Mouse (Mus musculus): ENCODE measurements around the gene Tmem63b. TPM values are rescaled to one million over a fixed set of nuclear protein-coding genes. Genes with fewer than 3 reads are reported as not detected.

Tmem63b gene
- polyA plus RNA-seq, 1 experiment from 2014 or later: 52.7 TPM

Other genes starting within 250 kb of the Tmem63b start
- gene Spats1, start 211.5 kb downstream of the Tmem63b start, polyA plus RNA-seq (2015; fragmentation: Nextera tagmentation; extraction: Ambion mirVana): 0.96 and 1.2 TPM in 2 replicates
- 18.6 and 19.9 TPM in 2 replicates for gene Aars2, start 180.1 kb downstream of the Tmem63b start, polyA plus RNA-seq (2015; fragmentation: Nextera tagmentation; extraction: Ambion mirVana)
- gene Tcte1, start 163.5 kb downstream of the Tmem63b start, polyA plus RNA-seq (2015; fragmentation: Nextera tagmentation; extraction: Ambion mirVana): 1.7 and 2.7 TPM in 2 replicates
- gene Tmem151b, start 137.2 kb downstream of the Tmem63b start, polyA plus RNA-seq (2015; fragmentation: Nextera tagmentation; extraction: Ambion mirVana): 1.2 and 1.4 TPM in 2 replicates
- gene Nfkbie, start 131.2 kb downstream of the Tmem63b start, polyA plus RNA-seq (2015; fragmentation: Nextera tagmentation; extraction: Ambion mirVana): 3.1 and 3.5 TPM in 2 replicates
- gene Slc35b2, start 123.0 kb downstream of the Tmem63b start, polyA plus RNA-seq (2015; fragmentation: Nextera tagmentation; extraction: Ambion mirVana): 130 and 131 TPM in 2 replicates
- gene Hsp90ab1, start 113.6 kb downstream of the Tmem63b start, polyA plus RNA-seq (2015; fragmentation: Nextera tagmentation; extraction: Ambion mirVana): 1,477 and 1,506 TPM in 2 replicates
- 100 and 106 TPM in 2 replicates for gene Slc29a1, start 87.3 kb downstream of the Tmem63b start, polyA plus RNA-seq (2015; fragmentation: Nextera tagmentation; extraction: Ambion mirVana)
- gene Mymx, start 84.8 kb downstream of the Tmem63b start, polyA plus RNA-seq (2015; fragmentation: Nextera tagmentation; extraction: Ambion mirVana): 0.39 and 0.91 TPM in 2 replicates
- gene Capn11, start 27.6 kb downstream of the Tmem63b start, polyA plus RNA-seq (2015; fragmentation: Nextera tagmentation; extraction: Ambion mirVana): 0.72 and 0.78 TPM in 2 replicates
- 191 and 214 TPM in 2 replicates for gene Mrpl14, start 583 bp downstream of the Tmem63b start, polyA plus RNA-seq (2015; fragmentation: Nextera tagmentation; extraction: Ambion mirVana)
- gene 1600014C23Rik, start 46.9 kb upstream of the Tmem63b start, polyA plus RNA-seq (2015; fragmentation: Nextera tagmentation; extraction: Ambion mirVana): not detected in 2 replicates